Mouse (Mus musculus): ENCODE data around the gene Tjp2.

Gene Tjp2

DNA sequence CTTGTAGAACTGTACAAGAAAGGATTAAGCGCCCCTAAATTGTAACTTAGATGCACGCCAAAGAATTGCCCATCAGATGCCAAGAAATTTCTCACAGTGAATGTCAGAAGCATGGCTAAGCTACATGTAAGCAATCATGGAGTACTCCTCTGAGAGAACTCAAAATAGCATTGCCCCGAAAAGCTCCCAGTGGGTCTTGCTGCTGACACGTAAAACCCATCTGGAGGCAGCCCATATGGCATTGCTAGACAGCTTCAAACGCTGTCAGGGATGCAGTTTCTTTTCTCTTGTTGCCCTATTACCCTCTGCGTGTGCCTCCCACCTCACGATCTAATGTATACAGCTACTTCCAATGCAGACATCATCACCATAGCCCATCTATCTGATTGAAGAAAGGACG is 166.0 kb downstream of the Tjp2 start:
- no peak for DNase-seq (ENCODE audit: low spot score in 2 of 2)

DNA sequence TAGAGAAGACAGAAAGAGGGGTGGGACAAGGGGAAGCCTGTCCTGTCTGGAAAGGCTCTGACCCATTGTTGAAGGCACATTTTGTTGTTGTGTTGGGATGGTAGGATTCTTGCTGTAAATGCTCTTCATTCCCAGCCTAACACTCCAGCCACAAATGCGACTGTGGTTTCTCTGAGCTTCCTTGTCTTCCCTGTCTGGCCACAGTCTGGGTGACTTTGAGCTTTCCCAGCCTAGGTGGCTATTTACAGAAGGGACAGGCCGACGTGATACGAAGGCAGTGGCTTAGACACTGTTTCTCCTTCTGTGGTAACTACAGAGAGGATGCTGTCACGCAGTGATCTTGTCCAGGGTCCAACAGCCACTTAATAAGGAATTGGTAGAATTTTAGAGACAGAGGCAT is 166.8 kb downstream of the Tjp2 start:
- no peak for DNase-seq (ENCODE audit: low spot score in 2 of 2)

DNA sequence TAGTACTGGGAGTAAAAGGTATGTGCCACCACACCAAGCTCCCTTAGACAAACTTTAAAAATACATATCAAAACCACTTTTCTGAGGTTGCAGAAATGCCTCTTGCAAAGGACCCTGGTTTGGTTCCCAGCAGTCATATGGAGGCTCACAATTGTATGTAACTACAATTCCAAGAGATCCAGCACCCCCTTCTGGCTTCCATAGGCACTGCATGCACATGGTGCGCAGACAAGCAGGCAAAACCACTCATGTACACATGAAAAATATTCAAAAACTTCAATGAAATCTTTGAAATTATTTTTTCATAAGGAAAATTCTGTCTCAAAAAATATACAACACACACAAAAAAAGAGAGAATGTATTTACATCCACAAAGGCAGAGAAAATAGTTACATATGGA is 167.9 kb downstream of the Tjp2 start:
- no peak for DNase-seq (ENCODE audit: low spot score in 2 of 2)

GRCm38 (mm10) chr19:24054904-24055303 is 169.9 kb downstream of the Tjp2 start:
- DNase-seq (ENCODE audit: low spot score in 2 of 2) = no peak

- DNase-seq (ENCODE audit: low spot score in 2 of 2) = no peak
Measured at GRCm38 (mm10) chr19:24054265-24054664, 170.6 kb downstream of the Tjp2 start.

DNA sequence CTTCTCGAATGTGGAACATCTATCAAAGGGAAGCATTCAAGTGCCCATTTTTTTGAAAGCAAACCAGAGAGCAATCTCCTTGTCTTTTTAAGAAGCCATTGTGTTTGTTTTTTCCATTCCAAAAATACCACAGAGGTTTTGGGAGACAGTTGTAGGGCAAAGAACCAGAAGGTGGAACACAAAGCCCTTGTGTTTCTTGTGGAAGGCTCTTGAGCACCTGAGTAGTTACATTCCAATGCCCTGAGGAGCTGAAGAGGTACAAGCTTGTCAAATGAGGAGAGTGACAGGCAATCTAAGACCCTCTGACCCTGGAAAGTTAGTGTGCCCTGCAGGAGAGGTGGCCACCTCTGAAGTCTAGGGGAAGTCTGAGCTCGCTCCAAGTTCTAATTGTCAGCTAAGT is 174.3 kb downstream of the Tjp2 start:
- no peak for DNase-seq (ENCODE audit: low spot score in 2 of 2)

- DNase-seq (ENCODE audit: low spot score in 2 of 2) = no peak
Measured at GRCm38 (mm10) chr19:24049329-24049728, 175.5 kb downstream of the Tjp2 start.

- DNase-seq (ENCODE audit: low spot score in 2 of 2) = no peak
Measured at GRCm38 (mm10) chr19:24046395-24046993, 178.3 kb downstream of the Tjp2 start.

All from spleen, postnatal 14 days (tissue).